Mouse (Mus musculus) cerebellum, postnatal 4 days (tissue): ENCODE measurements at regions not wholly inside any gene's neighbourhood (a gene's known extent, or its start where the extent isn't known, plus 50 kb on each side); places are given as distances from the start of the nearest gene placed in this dataset.

Experiments used
- DNase-seq, 2 experiments: peaks; one replicate each; pipeline ENCODE4 v3.0.0; 2022; ENCODE audit warnings: low spot score in 2 of 2, mixed read lengths in 1 of 2

DNA sequence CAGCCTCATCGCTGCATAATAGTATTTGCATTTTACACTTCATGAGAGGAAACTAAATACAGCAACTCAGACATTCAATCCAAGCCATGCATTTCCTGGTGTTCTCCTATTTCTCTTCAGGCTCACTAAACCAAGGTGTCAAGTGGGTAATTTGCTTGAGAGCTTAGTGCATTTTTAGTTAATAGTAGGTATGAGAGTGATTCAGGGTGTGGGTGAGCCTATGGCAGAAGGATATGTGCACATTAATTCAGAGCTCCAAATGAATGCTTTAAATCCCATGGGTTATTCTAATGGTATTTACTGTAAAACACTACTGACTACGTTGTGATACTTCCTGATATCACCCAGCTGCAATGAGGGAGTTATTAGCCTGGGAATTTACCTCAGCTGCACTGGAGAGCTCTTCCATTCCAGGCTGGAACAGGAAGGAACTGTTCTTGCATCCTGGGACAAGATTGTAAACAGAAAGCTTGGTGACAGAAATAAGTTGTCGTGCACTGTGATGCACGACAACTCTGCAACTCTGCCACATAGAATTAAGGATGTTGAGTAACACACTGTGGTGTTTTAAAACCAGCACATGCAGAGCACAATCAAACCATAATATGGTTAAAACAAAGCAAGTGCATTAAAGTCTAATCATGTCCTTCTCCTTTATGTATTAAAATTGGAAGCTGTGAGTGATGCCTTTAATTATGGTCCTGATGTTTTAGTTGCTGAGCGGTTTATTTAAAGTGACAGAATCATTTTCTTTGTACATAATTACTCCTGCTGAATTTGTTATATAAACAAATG, 170.4 kb upstream of the Setmar start:
- no peak for DNase-seq

DNA sequence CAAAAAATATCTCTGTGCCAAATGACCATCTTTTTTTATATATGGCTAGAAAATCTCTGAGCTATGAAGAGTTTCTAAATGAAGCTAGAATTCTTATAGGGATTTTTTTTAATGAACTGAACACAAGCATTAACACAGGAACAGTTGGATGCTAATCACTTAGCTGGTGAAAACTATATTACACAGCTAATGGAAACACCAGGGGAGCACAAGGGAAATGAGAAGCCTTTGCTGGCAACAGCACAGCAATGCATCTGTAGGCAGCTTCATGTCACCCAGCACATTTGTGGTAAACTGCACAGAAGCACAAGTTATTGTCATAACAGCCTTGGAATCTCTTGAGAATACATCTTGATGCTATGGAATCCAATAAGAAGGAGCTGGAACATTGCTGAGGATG, 154.3 kb upstream of the Setmar start:
- DNase-seq = no peak

GRCm38 (mm10) chr6:107911387-107911786, 153.5 kb upstream of the Setmar start:
- no peak for DNase-seq

GRCm38 (mm10) chr6:107923528-107924199, 141.2 kb upstream of the Setmar start:
- DNase-seq = no peak

- DNase-seq = no peak
These were observed 140.6 kb upstream of the Setmar start for GRCm38 (mm10) chr6:107924200-107924735.

DNA sequence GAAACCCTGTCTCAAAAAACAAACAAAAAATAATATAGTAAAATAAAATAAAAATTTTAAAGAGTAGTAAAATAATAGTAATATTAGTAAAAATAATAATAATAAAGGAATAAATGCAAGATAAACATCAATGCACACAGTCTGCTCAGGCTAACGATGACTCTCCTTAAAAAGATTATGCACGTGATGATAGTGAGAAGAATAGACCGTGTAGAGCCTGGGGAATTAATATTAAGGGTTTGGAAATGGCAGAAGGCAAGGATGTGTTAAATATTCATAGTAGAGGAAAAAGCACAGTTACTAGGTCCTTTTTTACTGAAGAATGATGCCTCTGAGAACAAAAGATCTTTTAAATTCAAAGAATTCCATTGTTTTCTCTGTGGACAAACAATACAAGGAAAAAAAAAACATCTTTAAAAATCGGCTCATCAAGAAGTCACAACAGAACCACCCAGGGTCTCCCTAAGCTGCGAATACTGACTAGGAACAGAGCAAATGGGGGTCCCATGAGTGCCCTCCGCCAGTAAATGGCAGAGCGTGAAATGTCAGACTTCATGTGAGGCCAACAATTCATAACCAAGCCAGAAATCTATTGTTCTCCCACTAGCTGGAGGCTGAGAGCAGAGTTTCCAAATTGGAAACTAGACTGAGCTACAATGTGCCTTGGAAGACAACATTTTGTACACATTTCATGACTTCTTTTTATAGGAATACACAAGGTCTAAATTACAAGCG, 134.2 kb upstream of the Setmar start:
- DNase-seq = no peak

DNA sequence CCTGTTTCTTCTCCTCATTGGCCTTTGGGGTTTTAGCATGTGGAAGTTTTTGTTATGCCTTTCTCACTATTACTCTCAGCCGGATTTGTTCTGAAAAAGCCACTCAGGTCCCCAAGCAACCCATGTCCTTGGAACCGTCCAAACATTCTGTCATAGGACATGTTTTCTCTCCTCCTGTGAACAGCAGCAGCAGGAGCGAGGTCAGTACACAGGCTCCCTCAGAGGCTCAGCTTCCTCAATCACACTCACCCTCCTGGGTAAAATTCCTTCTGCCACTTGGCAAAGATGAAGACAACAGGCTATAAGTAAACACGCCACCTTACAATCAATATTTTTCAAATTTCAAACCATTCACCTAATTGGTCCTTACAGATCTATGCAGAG, 133.7 kb upstream of the Setmar start:
- DNase-seq = no peak

GRCm38 (mm10) chr6:107936075-107936635, 128.7 kb upstream of the Setmar start:
- DNase-seq = no peak

GRCm38 (mm10) chr6:107968694-107969093, 96.2 kb upstream of the Setmar start:
- DNase-seq = no peak

- DNase-seq = peak in 1 of 2 experiments; percentile 25
These were observed 65.7 kb upstream of the Setmar start for GRCm38 (mm10) chr6:107998921-107999690.

- DNase-seq = no peak
These were observed 61.6 kb upstream of the Setmar start for GRCm38 (mm10) chr6:108003231-108003630.

DNA sequence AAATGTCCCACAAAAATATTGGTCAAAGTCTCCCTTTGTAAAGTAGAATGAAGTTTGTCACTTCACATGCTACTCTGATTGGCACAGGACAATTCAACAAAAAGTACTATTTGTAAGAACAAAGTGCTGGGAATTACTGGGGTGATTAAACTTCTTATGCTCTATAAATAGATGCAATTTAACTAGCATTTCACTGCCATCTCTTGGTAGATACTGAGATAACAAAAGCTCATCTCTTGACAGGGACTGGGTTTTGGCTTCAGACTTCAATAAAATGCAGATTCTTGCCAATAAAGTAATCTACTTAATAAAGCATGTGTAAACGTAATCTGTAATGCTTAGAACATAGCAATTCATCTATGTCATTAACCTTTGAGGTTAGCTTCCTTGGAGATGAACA, 56.5 kb upstream of the Setmar start:
- no peak for DNase-seq
